Mouse (Mus musculus): ENCODE results near the gene Esrrg. TPM values are rescaled to one million over a fixed set of nuclear protein-coding genes. Genes with fewer than 3 reads are reported as not detected.

Gene Esrrg
- polyA plus RNA-seq, 1 experiment from 2014 or later = 2.2 TPM

- Histone ChIP-seq H3K27ac (no peak overlapping the region), H3K9me3 (replicated peaks) (no peaks in the 10 kb centered on the region), H3K4me1 (peaks cover 15% of the 10 kb centered on the region), H3K4me3 (no peak overlapping the region), H3K36me3 (no peaks in the 10 kb centered on the region), H3K27me3 (ENCODE audit: low read depth, poor library complexity, severe bottlenecking) (peaks cover 3% of the 10 kb centered on the region; the same call in 1 of the 2 replicates)
- no peak for DNase-seq (ENCODE audit: low spot score)
- WGBS = 56% methylated on average over 14 of the region's 14 CpGs
Measured at GRCm38 (mm10) chr1:188017956-188018862, 409.6 kb downstream of the Esrrg start.

- 51% methylated on average over 8 of the region's 8 CpGs for WGBS
- H3K36me3 ChIP-seq = no peaks in the 10 kb centered on the region
- H3K27ac ChIP-seq = no peak overlapping the region
- H3K27me3 ChIP-seq (ENCODE audit: low read depth, poor library complexity, severe bottlenecking) = peaks cover 8% of the 10 kb centered on the region; the same call in 1 of the 2 replicates
- H3K4me3 ChIP-seq = no peak overlapping the region
- H3K4me1 ChIP-seq = peaks cover 23% of the 10 kb centered on the region
- DNase-seq (ENCODE audit: low spot score) = no peak
- no peaks in the 10 kb centered on the region for H3K9me3 ChIP-seq (replicated peaks)
Measured at GRCm38 (mm10) chr1:188029205-188029604, 420.6 kb downstream of the Esrrg start.

- no peak overlapping the region for H3K4me3 ChIP-seq
- H3K36me3 ChIP-seq = no peaks in the 10 kb centered on the region
- H3K9me3 ChIP-seq (replicated peaks) = no peaks in the 10 kb centered on the region
- WGBS = 16% methylated on average over 10 of the region's 10 CpGs
- peaks cover 23% of the 10 kb centered on the region for H3K4me1 ChIP-seq
- H3K27ac ChIP-seq = no peak overlapping the region
- no peak for DNase-seq (ENCODE audit: low spot score)
- H3K27me3 ChIP-seq (ENCODE audit: low read depth, poor library complexity, severe bottlenecking) = peaks cover 9% of the 10 kb centered on the region; the same call in 1 of the 2 replicates
Measured at GRCm38 (mm10) chr1:188030116-188030515, 421.5 kb downstream of the Esrrg start.

- WGBS = 5% methylated on average over 4 of the region's 4 CpGs
- Histone ChIP-seq H3K4me1 (peaks cover 28% of the 10 kb centered on the region), H3K36me3 (no peaks in the 10 kb centered on the region), H3K9me3 (replicated peaks) (no peaks in the 10 kb centered on the region), H3K27me3 (ENCODE audit: low read depth, poor library complexity, severe bottlenecking) (peaks cover 13% of the 10 kb centered on the region; the same call in 1 of the 2 replicates), H3K4me3 (no peak overlapping the region), H3K27ac (no peak overlapping the region)
- DNase-seq (ENCODE audit: low spot score) = no peak
Measured at GRCm38 (mm10) chr1:188031276-188031675, 422.7 kb downstream of the Esrrg start.

- Histone ChIP-seq H3K4me3 (no peak overlapping the region), H3K36me3 (no peaks in the 10 kb centered on the region), H3K27me3 (ENCODE audit: low read depth, poor library complexity, severe bottlenecking) (0 out of 2 replicates have a peak, but pooled peaks cover 13% of the 10 kb centered on the region), H3K27ac (no peak overlapping the region), H3K9me3 (replicated peaks) (no peaks in the 10 kb centered on the region), H3K4me1 (peaks cover 12% of the 10 kb centered on the region)
- 42% methylated on average over 8 of the region's 8 CpGs for WGBS
- no peak for DNase-seq (ENCODE audit: low spot score)
Measured at GRCm38 (mm10) chr1:188035957-188036356, 427.4 kb downstream of the Esrrg start.

- DNase-seq (ENCODE audit: low spot score) = no peak
- Histone ChIP-seq H3K36me3 (no peaks in the 10 kb centered on the region), H3K9me3 (replicated peaks) (no peaks in the 10 kb centered on the region), H3K27me3 (ENCODE audit: low read depth, poor library complexity, severe bottlenecking) (no peaks in the 10 kb centered on the region), H3K4me3 (no peak overlapping the region), H3K4me1 (peaks cover 3% of the 10 kb centered on the region; the same call in 1 of the 2 replicates), H3K27ac (no peak overlapping the region)
- 86% methylated on average over 6 of the region's 6 CpGs for WGBS
Measured at GRCm38 (mm10) chr1:188046691-188047121, 438.1 kb downstream of the Esrrg start.

- Histone ChIP-seq H3K27ac (no peak overlapping the region), H3K36me3 (no peaks in the 10 kb centered on the region), H3K9me3 (replicated peaks) (no peaks in the 10 kb centered on the region), H3K27me3 (ENCODE audit: low read depth, poor library complexity, severe bottlenecking) (no peaks in the 10 kb centered on the region), H3K4me1 (peaks cover 6% of the 10 kb centered on the region; the same call in 1 of the 2 replicates), H3K4me3 (no peak overlapping the region)
- no peak for DNase-seq (ENCODE audit: low spot score)
- WGBS = 82% methylated on average over 3 of the region's 3 CpGs
Measured at GRCm38 (mm10) chr1:188047148-188047547, 438.6 kb downstream of the Esrrg start.

- H3K9me3 ChIP-seq (replicated peaks) = no peaks in the 10 kb centered on the region
- peak overlapping the region; percentile 19; the same call in 1 of the 2 replicates for H3K27ac ChIP-seq
- WGBS = 60% methylated on average over 3 of the region's 3 CpGs
- H3K36me3 ChIP-seq = no peaks in the 10 kb centered on the region
- no peaks in the 10 kb centered on the region for H3K27me3 ChIP-seq (ENCODE audit: low read depth, poor library complexity, severe bottlenecking)
- no peak overlapping the region for H3K4me3 ChIP-seq
- peaks cover 41% of the 10 kb centered on the region for H3K4me1 ChIP-seq
- no peak for DNase-seq (ENCODE audit: low spot score)
Measured at GRCm38 (mm10) chr1:188055888-188056287, 447.3 kb downstream of the Esrrg start.

GRCm38 (mm10) chr1:188057892-188058291, 449.3 kb downstream of the Esrrg start:
- DNase-seq (ENCODE audit: low spot score) = no peak
- peaks cover 29% of the 10 kb centered on the region for H3K4me1 ChIP-seq
- H3K27me3 ChIP-seq (ENCODE audit: low read depth, poor library complexity, severe bottlenecking) = no peaks in the 10 kb centered on the region
- no peak overlapping the region for H3K27ac ChIP-seq
- 80% methylated on average over 4 of the region's 4 CpGs for WGBS
- H3K36me3 ChIP-seq = no peaks in the 10 kb centered on the region
- H3K4me3 ChIP-seq = no peak overlapping the region
- H3K9me3 ChIP-seq (replicated peaks) = no peaks in the 10 kb centered on the region

- Histone ChIP-seq H3K9me3 (replicated peaks) (no peaks in the 10 kb centered on the region), H3K4me1 (peaks cover 29% of the 10 kb centered on the region), H3K27me3 (ENCODE audit: low read depth, poor library complexity, severe bottlenecking) (no peaks in the 10 kb centered on the region), H3K4me3 (no peak overlapping the region), H3K27ac (no peak overlapping the region), H3K36me3 (no peaks in the 10 kb centered on the region)
- WGBS = 88% methylated on average over 6 of the region's 6 CpGs
- no peak for DNase-seq (ENCODE audit: low spot score)
Measured at GRCm38 (mm10) chr1:188059006-188059405, 450.4 kb downstream of the Esrrg start.

GRCm38 (mm10) chr1:188060493-188060892, 451.9 kb downstream of the Esrrg start:
- Histone ChIP-seq H3K4me1 (peaks cover 16% of the 10 kb centered on the region), H3K9me3 (replicated peaks) (no peaks in the 10 kb centered on the region), H3K4me3 (no peak overlapping the region), H3K36me3 (no peaks in the 10 kb centered on the region), H3K27ac (no peak overlapping the region), H3K27me3 (ENCODE audit: low read depth, poor library complexity, severe bottlenecking) (no peaks in the 10 kb centered on the region)
- DNase-seq (ENCODE audit: low spot score) = no peak
- WGBS = 83% methylated on average over 7 of the region's 7 CpGs

- 75% methylated on average over 9 of the region's 9 CpGs for WGBS
- Histone ChIP-seq H3K27me3 (ENCODE audit: low read depth, poor library complexity, severe bottlenecking) (no peaks in the 10 kb centered on the region), H3K9me3 (replicated peaks) (no peaks in the 10 kb centered on the region), H3K4me3 (no peak overlapping the region), H3K36me3 (no peaks in the 10 kb centered on the region), H3K27ac (no peak overlapping the region), H3K4me1 (no peaks in the 10 kb centered on the region)
- DNase-seq (ENCODE audit: low spot score) = no peak
Measured at GRCm38 (mm10) chr1:188068833-188069232, 460.2 kb downstream of the Esrrg start.

GRCm38 (mm10) chr1:188069849-188070248, 461.3 kb downstream of the Esrrg start:
- Histone ChIP-seq H3K27me3 (ENCODE audit: low read depth, poor library complexity, severe bottlenecking) (no peaks in the 10 kb centered on the region), H3K9me3 (replicated peaks) (no peaks in the 10 kb centered on the region), H3K36me3 (no peaks in the 10 kb centered on the region), H3K4me3 (no peak overlapping the region), H3K27ac (no peak overlapping the region), H3K4me1 (no peaks in the 10 kb centered on the region)
- DNase-seq (ENCODE audit: low spot score) = no peak
